11 mouse cellular contexts compared by ENCODE assay signal in the genomic region with DNA sequence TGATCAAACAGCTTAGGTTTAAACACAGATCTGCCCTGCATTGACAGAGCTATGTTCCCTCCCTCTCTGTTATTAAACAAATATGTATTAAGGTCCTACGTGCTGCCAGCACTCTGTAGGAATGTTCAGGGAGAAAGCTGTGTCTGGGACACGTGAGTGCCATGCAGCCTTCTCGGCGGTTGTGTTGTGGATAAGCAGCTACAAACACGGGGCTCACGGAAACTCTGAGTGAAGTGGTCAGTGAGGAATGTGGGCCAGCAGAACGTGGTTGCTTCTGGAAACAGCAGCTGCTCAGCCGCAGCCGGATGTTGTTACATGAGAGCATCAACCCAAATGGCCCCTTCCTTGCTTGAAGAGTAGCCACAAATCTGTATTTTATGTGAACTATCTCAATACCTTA.
DNase-seq lines count a peak whose midpoint lies in the region; ATAC-seq lines count a peak whose summit lies in the region.
"Had no signal": no experiment of that assay in that cellular context is flagged by ENCODE, and none has a peak within 500 bp of the region (broad histone marks: within the 10 kb centered on the region; RNA-seq: fewer than 3 reads in every experiment).

No protein-coding gene starts in this region.

- no peaks in the 10 kb centered on the region for H3K9me3 ChIP-seq in embryonic facial prominence, embryonic 10.5 days
- H3K9me3 ChIP-seq: liver, embryonic 15.5 days had no signal

- H3K27ac ChIP-seq in embryonic facial prominence, embryonic 10.5 days (replicated peaks) = no peak overlapping the region
- H3K27ac ChIP-seq: liver, embryonic 15.5 days had no signal

- DNase-seq in CD4-positive helper T cell, adult 2 months (ENCODE audit: low read depth, low spot score) = peak; percentile 46
- peak; percentile 10 for DNase-seq in embryonic facial prominence, embryonic 10.5 days (ENCODE audit: low spot score)
- no peak for DNase-seq in layer of hippocampus, postnatal 14 days (ENCODE audit: low spot score in 2 of 2)
- DNase-seq in spleen, adult 12 weeks (ENCODE audit: low spot score) = no peak
- DNase-seq: right cerebral cortex, adult 18-20 months had no signal

- H3K36me3 ChIP-seq in embryonic facial prominence, embryonic 10.5 days (replicated peaks) = no peaks in the 10 kb centered on the region
- H3K36me3 ChIP-seq: liver, embryonic 15.5 days had no signal

- WGBS in embryonic facial prominence, embryonic 10.5 days = 79% methylated on average over 9 of the region's 9 CpGs

- H3K27me3 ChIP-seq in embryonic facial prominence, embryonic 10.5 days (replicated peaks; ENCODE audit: low read depth, poor library complexity, severe bottlenecking) = no peaks in the 10 kb centered on the region
- H3K27me3 ChIP-seq: liver, embryonic 15.5 days had no signal

- H3K4me3 ChIP-seq in embryonic facial prominence, embryonic 10.5 days = no peak overlapping the region
- H3K4me3 ChIP-seq: liver, embryonic 15.5 days had no signal

- peak; percentile 68 to 77 for ATAC-seq in hematopoietic stem cell, adult 5-6 weeks (replicated peaks in 1 of 2; ENCODE audit: insufficient read depth in 1 of 2, low FRiP score in 2 of 2, low TSS enrichment in 1 of 2, low read depth in 1 of 2, poor library complexity in 2 of 2, severe bottlenecking in 2 of 2)
- ATAC-seq in megakaryocyte, adult 5-6 weeks (ENCODE audit: poor library complexity, severe bottlenecking) = peak; percentile 65
- no peak for ATAC-seq in erythroid progenitor cell, adult 5-6 weeks (replicated peaks; ENCODE audit: low FRiP score, poor library complexity, severe bottlenecking)
- no peak for ATAC-seq in frontal cortex, adult (ENCODE audit: low TSS enrichment)
- ATAC-seq: activated CD4-positive, CD25-positive, alpha-beta regulatory T cell, adult 4 months had no signal

- peaks cover 7% of the 10 kb centered on the region; the same call in 1 of the 2 replicates for H3K4me1 ChIP-seq in embryonic facial prominence, embryonic 10.5 days

Comparison
In these comparisons a context has a peak if more than half of its experiments do, and no peak if none do; other contexts are left out.
1. DNase-seq: peak in CD4-positive helper T cell, adult 2 months (single experiment) and embryonic facial prominence, embryonic 10.5 days (single experiment); none in layer of hippocampus, postnatal 14 days (0 of 2) and spleen, adult 12 weeks (single experiment).
2. ATAC-seq: peak in hematopoietic stem cell, adult 5-6 weeks (2 of 2) and megakaryocyte, adult 5-6 weeks (single experiment); none in erythroid progenitor cell, adult 5-6 weeks (single experiment) and frontal cortex, adult (single experiment).